Comparison of ENCODE assay signal across 21 mouse cellular contexts in the genomic region with DNA sequence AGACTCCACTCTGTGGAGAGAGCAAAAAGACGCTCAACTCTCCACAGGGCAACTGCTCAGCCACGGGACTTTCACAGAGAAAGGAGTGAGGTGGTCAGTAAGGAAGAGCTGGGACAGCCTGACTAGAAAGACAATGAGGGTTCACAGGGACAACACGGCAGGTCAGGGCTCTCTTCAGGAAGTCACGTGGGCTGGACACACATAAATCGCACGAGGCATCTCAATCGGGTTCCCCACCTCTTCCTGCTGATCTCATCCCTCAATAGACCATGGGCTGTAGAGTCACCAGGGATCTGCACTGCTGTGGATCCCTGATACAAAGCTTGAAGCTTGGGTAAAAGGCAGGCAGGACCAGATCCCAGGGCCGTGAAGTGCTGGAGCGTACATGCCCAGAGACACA. TPM values are rescaled to one million over a fixed set of nuclear protein-coding genes. Genes with fewer than 3 reads are reported as not detected.
DNase-seq lines count a peak whose midpoint lies in the region; ATAC-seq lines count a peak whose summit lies in the region.
"Had no signal": no experiment of that assay in that cellular context is flagged by ENCODE, and none has a peak within 500 bp of the region (broad histone marks: within the 10 kb centered on the region; RNA-seq: fewer than 3 reads in every experiment).

No protein-coding gene starts in this region.

- intact Hi-C loops in heart, postnatal 14 days (cut with DNase I) = loop anchor here (1.0 to 2.0 kb wide), 2 partner anchors 95 to 299 kb away; no protein-coding TSS in a partner anchor

- peaks cover 16% of the 10 kb centered on the region for H3K36me3 ChIP-seq in heart, embryonic 11.5 days (ENCODE audit: control insufficient read depth, insufficient read depth, low read length)
- peaks cover 76% of the 10 kb centered on the region for H3K36me3 ChIP-seq in kidney, embryonic 15.5 days
- peaks cover 6% of the 10 kb centered on the region; the same call in 1 of the 2 replicates for H3K36me3 ChIP-seq in midbrain, embryonic 10.5 days
- H3K36me3 ChIP-seq: forebrain, embryonic 15.5 days; neural tube, embryonic 12.5 days had no signal

- DNase-seq in heart, postnatal 14 days = no peak
- DNase-seq in kidney, adult 8-10 months = peak; percentile 33 to 38
- DNase-seq in kidney, postnatal 4 days = no peak
- peak; percentile 37 for DNase-seq in kidney, postnatal 14 days
- DNase-seq in midbrain, embryonic 10.5 days (ENCODE audit: low spot score) = no peak
- DNase-seq: adrenal gland, adult 8-10 months; cerebellum, adult 11-12 months; cerebellum, postnatal 10 days; left cerebral cortex, postnatal 4 days; midbrain, embryonic 14.5 days; right cerebral cortex, postnatal 14 days; spleen, adult 18-20 months had no signal

- no peak overlapping the region for H3K4me3 ChIP-seq in heart, embryonic 11.5 days (ENCODE audit: low read depth, low read length)
- no peak overlapping the region for H3K4me3 ChIP-seq in kidney, embryonic 15.5 days (replicated peaks)
- no peak overlapping the region for H3K4me3 ChIP-seq in midbrain, embryonic 10.5 days
- H3K4me3 ChIP-seq: embryonic facial prominence, embryonic 10.5 days; forebrain, embryonic 15.5 days; hindbrain, embryonic 13.5 days; limb, embryonic 15.5 days; liver, embryonic 15.5 days; megakaryocyte, embryonic 14.5 days; neural tube, embryonic 12.5 days had no signal

- no peak overlapping the region for H3K4me2 ChIP-seq in heart, embryonic 11.5 days
- H3K4me2 ChIP-seq in kidney, embryonic 15.5 days = no peak overlapping the region
- H3K4me2 ChIP-seq: forebrain, embryonic 15.5 days; hindbrain, embryonic 13.5 days; limb, embryonic 15.5 days; liver, embryonic 15.5 days; neural tube, embryonic 12.5 days had no signal

- 73% methylated on average over 9 of the region's 9 CpGs for WGBS in heart, embryonic 11.5 days (ENCODE audit: insufficient replicate concordance)
- 72% methylated on average over 9 of the region's 9 CpGs for WGBS in kidney, embryonic 15.5 days
- 91% methylated on average over 9 of the region's 9 CpGs for WGBS in midbrain, embryonic 10.5 days

- H3K27me3 ChIP-seq in heart, embryonic 11.5 days (ENCODE audit: control insufficient read depth, insufficient read depth, low read length) = no peaks in the 10 kb centered on the region
- no peaks in the 10 kb centered on the region for H3K27me3 ChIP-seq in kidney, embryonic 15.5 days
- no peaks in the 10 kb centered on the region for H3K27me3 ChIP-seq in midbrain, embryonic 10.5 days (ENCODE audit: low read depth, poor library complexity, severe bottlenecking)
- H3K27me3 ChIP-seq: forebrain, embryonic 15.5 days; hindbrain, embryonic 13.5 days; limb, embryonic 15.5 days; liver, embryonic 15.5 days; megakaryocyte, embryonic 14.5 days; neural tube, embryonic 12.5 days had no signal

- H3K4me1 ChIP-seq in heart, embryonic 11.5 days (ENCODE audit: control insufficient read depth, insufficient read depth, low read length) = peaks cover 17% of the 10 kb centered on the region
- peaks cover 28% of the 10 kb centered on the region for H3K4me1 ChIP-seq in kidney, embryonic 15.5 days
- H3K4me1 ChIP-seq in midbrain, embryonic 10.5 days = peaks cover 22% of the 10 kb centered on the region
- H3K4me1 ChIP-seq: neural tube, embryonic 12.5 days had no signal

- peak overlapping the region; percentile 84; the same call in 1 of the 2 replicates for H3K27ac ChIP-seq in heart, embryonic 11.5 days (ENCODE audit: low read depth, low read length)
- 0 out of 2 replicates have a peak overlapping the region, but pooled peaks have one; percentile 85 for H3K27ac ChIP-seq in kidney, embryonic 15.5 days
- no peak overlapping the region for H3K27ac ChIP-seq in midbrain, embryonic 10.5 days (replicated peaks)
- H3K27ac ChIP-seq: embryonic facial prominence, embryonic 10.5 days; forebrain, embryonic 15.5 days; hindbrain, embryonic 13.5 days; liver, embryonic 15.5 days; neural tube, embryonic 12.5 days had no signal

- no peak for ATAC-seq in heart, embryonic 11.5 days (replicated peaks; ENCODE audit: insufficient number of reproducible peaks, low FRiP score, low TSS enrichment)
- ATAC-seq in kidney, embryonic 15.5 days (replicated peaks; ENCODE audit: low FRiP score) = 0 out of 2 replicates have a peak, but pooled peaks have one; percentile 22

- no peaks in the 10 kb centered on the region for H3K9me3 ChIP-seq in heart, embryonic 11.5 days (replicated peaks; ENCODE audit: control insufficient read depth, low read length)
- no peaks in the 10 kb centered on the region for H3K9me3 ChIP-seq in kidney, embryonic 15.5 days (replicated peaks)
- 0 out of 2 replicates have a peak, but pooled peaks cover 3% of the 10 kb centered on the region for H3K9me3 ChIP-seq in midbrain, embryonic 10.5 days (replicated peaks)
- H3K9me3 ChIP-seq: embryonic facial prominence, embryonic 10.5 days; forebrain, embryonic 15.5 days; hindbrain, embryonic 13.5 days; limb, embryonic 15.5 days; liver, embryonic 15.5 days; megakaryocyte, embryonic 14.5 days; neural tube, embryonic 12.5 days had no signal

- H3K9ac ChIP-seq in heart, embryonic 11.5 days (ENCODE audit: low read depth, low read length) = no peak overlapping the region
- no peak overlapping the region for H3K9ac ChIP-seq in kidney, embryonic 15.5 days
- H3K9ac ChIP-seq: forebrain, embryonic 15.5 days; hindbrain, embryonic 13.5 days; limb, embryonic 15.5 days; liver, embryonic 15.5 days; neural tube, embryonic 12.5 days had no signal

RNA-seq across cellular contexts. Expression of a gene that starts 53.6 kb away (rescaled TPM):
- polyA plus RNA-seq in heart, embryonic 11.5 days (2014; fragmentation: Nextera tagmentation; extraction: Ambion mirVana) = 1.0 and 1.1 TPM in 2 replicates
- total RNA-seq in heart, postnatal 14 days (2021) = under 1 TPM; 0.26 to 0.27 TPM
- polyA plus RNA-seq in kidney, embryonic 15.5 days (2015; fragmentation: Nextera tagmentation; extraction: Ambion mirVana) = 0.39 and 0.55 TPM in 2 replicates
- polyA plus RNA-seq in midbrain, embryonic 10.5 days (2016; fragmentation: Nextera tagmentation; extraction: Ambion mirVana) = 0.63 and 1.4 TPM in 2 replicates

Comparison
In these comparisons a context has a peak if more than half of its experiments do, and no peak if none do; other contexts are left out.
1. DNase-seq: peak in kidney, adult 8-10 months (2 of 2) and kidney, postnatal 14 days (single experiment); none in heart, postnatal 14 days (0 of 2), kidney, postnatal 4 days (0 of 2) and midbrain, embryonic 10.5 days (single experiment).